Mouse (Mus musculus) hindlimb bud, embryonic 11.5 days (tissue): Measurements from ENCODE around the gene Emc1.

Experiments used
- DNase-seq: peaks from one replicate; pipeline ENCODE4 v3.0.0-alpha.2; 2012; ENCODE audit warnings: low read depth, low spot score; ENCODE audit errors: extremely low spot score

Gene Emc1

DNA sequence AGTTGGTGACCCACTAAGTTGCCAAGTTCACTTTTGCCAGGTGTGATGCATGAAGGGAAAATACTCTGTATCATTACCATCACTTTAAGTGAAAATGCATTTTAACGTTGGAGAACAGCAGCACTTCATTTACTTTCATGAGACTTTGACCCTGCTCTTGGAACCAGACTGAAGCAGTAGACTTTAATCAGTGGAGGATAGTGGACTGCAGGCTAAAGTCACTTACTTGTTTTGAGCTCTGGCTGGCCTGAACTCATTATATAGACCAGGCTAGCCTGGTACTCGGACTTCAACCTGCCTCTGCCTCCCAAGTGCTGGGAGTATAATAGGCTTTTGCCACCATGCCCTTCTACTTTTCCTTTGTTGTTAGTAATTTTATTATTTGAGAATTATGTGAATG, 70.9 kb downstream of the Emc1 start:
- no peak for DNase-seq
